Mouse (Mus musculus): ENCODE data around the gene Slc25a20.
A peak's percentile ranks its signal among the peaks of the same experiment; 100 is the strongest.

- TF ChIP-seq POLR2A (IDR thresholded peaks at IDR 0.05; ENCODE audit: insufficient read depth, low read depth, low read length) (no peak), CTCF (IDR thresholded peaks at IDR 0.05) (peak; percentile 39)
These were observed 30.5 kb downstream of the Slc25a20 start for GRCm38 (mm10) chr9:108692226-108693041.
